Mouse (Mus musculus) C2C12 (cell line): ENCODE measurements around the gene B4galt5.

ENCODE experiments used
- CEBPB ChIP-seq: IDR thresholded peaks from one replicate; pipeline ENCODE4 v1.6.1; 2011; ENCODE audit warnings: low read depth, mild to moderate bottlenecking, control low read depth, moderate library complexity
- CTCF ChIP-seq: IDR thresholded peaks from one replicate; pipeline ENCODE4 v1.5.1; 2011; ENCODE audit not compliant: control insufficient read depth, insufficient read depth, insufficient read length
- FOSL1 ChIP-seq: IDR thresholded peaks from one replicate; pipeline ENCODE4 v1.8.0; 2011; ENCODE audit warnings: mild to moderate bottlenecking, low read length; ENCODE audit not compliant: poor library complexity, insufficient read depth, severe bottlenecking
- MAX ChIP-seq: IDR thresholded peaks from one replicate; pipeline ENCODE4 v1.6.1; 2011; ENCODE audit warnings: mild to moderate bottlenecking, control low read depth
- MYOD1 ChIP-seq: IDR thresholded peaks from one replicate; pipeline ENCODE4 v1.6.1; 2011; ENCODE audit warnings: low read depth; ENCODE audit not compliant: control insufficient read depth, insufficient read length
- MYOG ChIP-seq: IDR thresholded peaks from one replicate; pipeline ENCODE4 v1.6.1; 2011; ENCODE audit not compliant: control insufficient read depth, insufficient read length; ENCODE audit errors: extremely low read depth
- USF1 ChIP-seq: IDR thresholded peaks from one replicate; pipeline ENCODE4 v1.6.1; 2011; ENCODE audit warnings: low read depth, mild to moderate bottlenecking, control low read depth, moderate library complexity

DNA sequence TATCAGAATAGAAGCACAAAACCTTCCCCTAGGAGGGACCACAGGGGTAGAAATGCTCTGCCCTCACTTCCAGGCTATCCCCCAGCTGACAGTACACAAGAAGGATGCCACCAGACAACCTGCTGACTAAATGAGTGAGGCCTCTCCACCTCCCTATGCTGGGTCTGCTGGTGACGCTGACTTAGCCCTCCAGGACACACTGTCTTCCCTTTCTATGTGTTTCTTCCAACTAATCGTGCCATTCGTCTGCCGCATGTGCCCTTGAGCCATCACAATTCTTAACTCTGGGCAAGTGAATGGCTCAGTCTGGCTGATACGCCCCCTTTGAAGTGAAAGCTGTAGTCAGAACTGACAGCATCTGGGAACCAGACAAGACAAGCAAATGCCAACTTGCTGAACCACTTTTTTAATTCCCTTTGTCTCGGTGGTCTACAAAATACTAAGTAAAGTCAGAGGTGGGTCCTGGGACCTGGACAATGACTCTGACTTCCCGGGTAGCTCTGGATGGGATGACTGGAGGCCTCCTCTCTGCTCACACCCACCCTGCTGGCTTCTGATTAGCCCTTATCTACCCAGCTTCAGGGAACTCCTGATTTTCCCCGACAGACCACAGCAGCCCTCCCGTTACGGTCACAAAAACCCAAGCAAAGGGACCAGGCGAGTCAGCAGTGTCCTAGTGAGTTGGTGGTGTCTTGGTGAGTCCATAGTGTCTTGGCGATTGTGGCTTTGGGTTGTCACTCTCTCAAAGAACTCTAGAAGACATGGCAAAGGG lies 5.4 kb downstream of the B4galt5 start:
- TF ChIP-seq MYOD1 = no peak
- TF ChIP-seq CTCF = no peak
- TF ChIP-seq CEBPB = no peak
- no peak for TF ChIP-seq MAX
- TF ChIP-seq FOSL1 = no peak
- TF ChIP-seq USF1 = no peak
- TF ChIP-seq MYOG = no peak
